Mouse (Mus musculus): ENCODE results near the gene Syt16. TPM values are rescaled to one million over a fixed set of nuclear protein-coding genes. Genes with fewer than 3 reads are reported as not detected.

Gene Syt16
- polyA plus RNA-seq, 1 experiment from 2014 or later: 1.1 TPM

DNA sequence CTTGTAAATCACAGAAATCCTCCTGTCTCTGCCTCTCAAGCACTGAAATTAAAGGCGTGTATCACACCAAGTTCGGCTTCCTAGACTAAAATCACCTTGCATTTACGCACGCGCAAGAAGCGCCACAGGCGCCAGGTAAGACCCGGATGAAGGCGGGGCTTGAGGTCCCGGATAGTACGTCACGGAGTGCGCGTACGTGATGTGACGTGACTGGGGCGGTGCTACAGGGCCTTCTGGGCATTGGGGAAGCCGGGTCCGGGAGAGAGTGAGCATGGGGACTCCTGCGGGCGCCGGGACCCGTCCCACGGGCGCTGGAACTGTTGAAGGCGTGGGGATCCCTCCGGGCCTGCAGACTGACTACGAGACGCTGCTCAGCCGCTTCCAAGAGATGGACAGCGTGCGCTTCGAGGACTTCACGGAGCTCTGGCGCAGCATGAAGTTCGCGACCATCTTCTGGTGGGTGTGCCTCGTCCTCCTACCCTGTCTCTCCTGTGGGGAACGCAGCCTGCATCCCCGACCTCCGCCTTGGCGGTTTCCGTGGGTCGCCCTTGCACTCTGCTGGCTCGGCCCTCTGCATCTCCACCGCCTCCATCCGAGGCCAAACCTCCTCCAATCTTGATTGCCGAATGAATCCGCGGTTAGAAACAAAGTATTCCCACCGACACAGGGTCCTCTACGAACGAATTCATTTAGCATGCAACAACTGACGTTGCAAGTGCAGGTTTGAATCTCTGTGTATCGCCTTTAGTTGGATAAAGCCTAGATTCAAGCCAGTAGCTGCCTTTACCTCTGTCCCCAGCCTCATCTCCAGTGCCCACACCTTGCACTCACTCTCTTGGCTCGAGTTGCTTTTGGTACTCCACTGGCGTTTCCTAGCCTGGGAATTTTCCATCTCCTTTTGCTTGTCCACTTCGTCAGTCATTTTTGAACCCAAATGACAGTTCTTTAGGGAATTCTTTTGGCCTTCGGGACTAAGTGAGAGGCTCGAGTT is 32.9 kb upstream of the Syt16 start, which contains the start of gene Snapc1:
Snapc1 (plus strand) TSS at position 191 of the 991 bp plus-strand sequence.
- peaks cover 16% of the 10 kb centered on the region for H3K36me3 ChIP-seq (ENCODE audit: insufficient read depth, low read length)
- peak within 1 kb of the TSS; percentile 63 for H3K27ac ChIP-seq (ENCODE audit: low read length)
- H3K27me3 ChIP-seq (ENCODE audit: insufficient read depth, low read length): no peaks in the 10 kb centered on the region
- under 1% methylated on average over 60 of the region's 60 CpGs for WGBS
- peak within 1 kb of the TSS; percentile 86 for H3K9ac ChIP-seq (replicated peaks; ENCODE audit: low read length)
- peak; percentile 100 for ATAC-seq (ENCODE audit: low FRiP score, low TSS enrichment)
- peaks cover 8% of the 10 kb centered on the region for H3K4me1 ChIP-seq (ENCODE audit: insufficient read depth, low read length)
- H3K4me3 ChIP-seq (ENCODE audit: low read length): peak within 1 kb of the TSS; percentile 79
- H3K4me2 ChIP-seq (replicated peaks; ENCODE audit: low read depth, low read length): peak within 1 kb of the TSS; percentile 75
- no peaks in the 10 kb centered on the region for H3K9me3 ChIP-seq (ENCODE audit: low read length)

DNA sequence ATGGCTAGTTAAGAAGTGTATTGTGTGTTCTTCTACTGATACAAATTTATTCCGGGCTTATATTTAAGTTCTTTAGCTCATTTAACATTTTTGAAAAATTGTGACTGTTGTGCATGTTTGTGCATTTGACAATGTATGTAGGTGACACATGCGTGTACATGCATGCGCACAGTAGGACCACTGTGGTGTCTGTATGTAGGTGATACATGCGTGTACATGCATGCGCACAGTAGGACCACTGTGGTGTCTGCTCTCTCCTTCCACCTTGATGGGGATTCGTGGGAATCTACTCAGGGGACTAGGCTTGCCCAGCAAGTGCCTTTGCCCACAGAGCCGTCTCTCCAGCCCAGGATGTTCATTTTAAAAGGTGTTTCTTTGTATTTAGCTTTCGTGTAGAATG is 28.3 kb upstream of the Syt16 start:
- WGBS: 94% methylated on average over 8 of the region's 8 CpGs

DNA sequence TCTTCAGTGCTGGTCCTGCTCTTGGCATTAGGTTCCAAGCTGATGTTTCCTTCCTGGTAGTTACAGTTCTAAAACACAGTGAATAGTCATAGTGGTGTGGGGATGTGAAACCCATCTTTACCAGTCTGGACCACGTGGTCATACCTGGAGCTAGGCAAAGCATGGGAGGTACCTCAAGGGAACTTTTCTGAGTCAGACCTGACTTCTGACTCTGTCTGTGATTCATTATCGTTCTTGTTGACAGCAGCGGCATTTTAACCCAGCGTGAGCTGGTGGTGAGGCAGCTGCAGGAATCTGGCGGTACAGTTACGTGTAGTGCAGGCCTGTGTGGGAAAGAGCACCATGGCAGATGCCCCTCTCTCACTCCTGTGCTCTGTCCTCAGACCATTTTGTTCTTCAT is 22.9 kb upstream of the Syt16 start:
- H3K9me3 ChIP-seq (ENCODE audit: low read length): peaks cover 6% of the 10 kb centered on the region; the same call in 1 of the 2 replicates
- WGBS: 94% methylated on average over 6 of the region's 6 CpGs
- no peak overlapping the region for H3K9ac ChIP-seq (replicated peaks; ENCODE audit: low read length)
- no peak overlapping the region for H3K4me3 ChIP-seq (ENCODE audit: low read length)
- no peak overlapping the region for H3K27ac ChIP-seq (ENCODE audit: low read length)
- no peaks in the 10 kb centered on the region for H3K4me1 ChIP-seq (ENCODE audit: insufficient read depth, low read length)
- no peaks in the 10 kb centered on the region for H3K27me3 ChIP-seq (ENCODE audit: insufficient read depth, low read length)
- peaks cover 64% of the 10 kb centered on the region for H3K36me3 ChIP-seq (ENCODE audit: insufficient read depth, low read length)
- no peak overlapping the region for H3K4me2 ChIP-seq (replicated peaks; ENCODE audit: low read depth, low read length)
- no peak for ATAC-seq (ENCODE audit: low FRiP score, low TSS enrichment)

More for the DNA sequence above, 28.3 kb upstream of the Syt16 start:
- peaks cover 6% of the 10 kb centered on the region; the same call in 1 of the 2 replicates for H3K9me3 ChIP-seq (ENCODE audit: low read length)
- H3K27ac ChIP-seq (ENCODE audit: low read length): no peak overlapping the region
- no peak overlapping the region for H3K4me3 ChIP-seq (ENCODE audit: low read length)
- H3K4me2 ChIP-seq (replicated peaks; ENCODE audit: low read depth, low read length): no peak overlapping the region
- ATAC-seq (ENCODE audit: low FRiP score, low TSS enrichment): no peak
- H3K27me3 ChIP-seq (ENCODE audit: insufficient read depth, low read length): no peaks in the 10 kb centered on the region
- peaks cover 8% of the 10 kb centered on the region for H3K4me1 ChIP-seq (ENCODE audit: insufficient read depth, low read length)
- peaks cover 48% of the 10 kb centered on the region for H3K36me3 ChIP-seq (ENCODE audit: insufficient read depth, low read length)
- no peak overlapping the region for H3K9ac ChIP-seq (replicated peaks; ENCODE audit: low read length)

DNA sequence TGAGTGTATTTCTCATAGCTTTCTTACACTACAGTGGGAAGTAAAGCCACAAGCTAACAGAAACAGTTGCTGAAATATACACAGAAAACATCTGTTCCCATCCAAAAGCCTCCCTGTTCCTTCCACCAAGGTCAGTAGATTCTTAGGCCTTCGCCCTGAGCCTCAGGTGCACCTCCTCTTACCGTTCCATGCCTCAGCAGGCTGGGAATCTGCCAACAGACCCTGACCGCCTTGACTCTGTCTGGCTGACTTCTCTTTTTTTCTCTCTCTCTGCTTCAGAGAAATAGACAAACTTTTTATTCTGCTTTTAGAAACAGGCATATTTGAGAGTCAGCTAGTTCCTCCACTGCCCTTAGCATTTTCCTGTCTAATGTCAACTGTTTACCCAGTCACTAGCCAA is 19.3 kb upstream of the Syt16 start:
- no peak for ATAC-seq (ENCODE audit: low FRiP score, low TSS enrichment)
- 82% methylated on average over 3 of the region's 3 CpGs for WGBS
- Histone ChIP-seq H3K9ac (replicated peaks; ENCODE audit: low read length) (no peak overlapping the region), H3K36me3 (ENCODE audit: insufficient read depth, low read length) (peaks cover 43% of the 10 kb centered on the region), H3K4me3 (ENCODE audit: low read length) (no peak overlapping the region), H3K4me2 (replicated peaks; ENCODE audit: low read depth, low read length) (no peak overlapping the region), H3K27me3 (ENCODE audit: insufficient read depth, low read length) (no peaks in the 10 kb centered on the region), H3K9me3 (ENCODE audit: low read length) (no peaks in the 10 kb centered on the region), H3K4me1 (ENCODE audit: insufficient read depth, low read length) (no peaks in the 10 kb centered on the region), H3K27ac (ENCODE audit: low read length) (no peak overlapping the region)

DNA sequence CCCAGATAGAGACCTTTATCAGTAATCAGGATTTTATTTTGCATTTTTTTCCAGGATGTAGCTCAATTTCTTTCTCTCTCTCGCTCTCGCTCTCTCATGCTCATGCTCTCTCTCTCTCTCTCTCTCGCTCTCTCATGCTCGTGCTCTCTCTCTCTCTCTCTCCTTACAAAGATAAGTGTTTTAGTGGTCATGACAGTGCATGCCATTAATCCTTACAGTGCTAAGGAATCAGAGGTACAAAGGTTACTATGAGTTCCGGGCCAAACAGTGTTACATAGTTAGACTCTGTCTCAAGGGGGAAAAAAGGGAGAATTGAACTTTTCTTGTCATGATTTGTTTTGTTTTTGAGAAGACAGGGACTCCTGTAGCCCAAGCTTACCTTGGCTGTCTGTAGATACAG is 17.8 kb upstream of the Syt16 start:
- ATAC-seq (ENCODE audit: low FRiP score, low TSS enrichment): no peak
- Histone ChIP-seq H3K36me3 (ENCODE audit: insufficient read depth, low read length) (peaks cover 51% of the 10 kb centered on the region), H3K27me3 (ENCODE audit: insufficient read depth, low read length) (no peaks in the 10 kb centered on the region), H3K4me1 (ENCODE audit: insufficient read depth, low read length) (no peaks in the 10 kb centered on the region), H3K9me3 (ENCODE audit: low read length) (no peaks in the 10 kb centered on the region), H3K9ac (replicated peaks; ENCODE audit: low read length) (no peak overlapping the region), H3K4me2 (replicated peaks; ENCODE audit: low read depth, low read length) (no peak overlapping the region), H3K27ac (ENCODE audit: low read length) (no peak overlapping the region), H3K4me3 (ENCODE audit: low read length) (no peak overlapping the region)
- WGBS: 87% methylated on average over 5 of the region's 5 CpGs

DNA sequence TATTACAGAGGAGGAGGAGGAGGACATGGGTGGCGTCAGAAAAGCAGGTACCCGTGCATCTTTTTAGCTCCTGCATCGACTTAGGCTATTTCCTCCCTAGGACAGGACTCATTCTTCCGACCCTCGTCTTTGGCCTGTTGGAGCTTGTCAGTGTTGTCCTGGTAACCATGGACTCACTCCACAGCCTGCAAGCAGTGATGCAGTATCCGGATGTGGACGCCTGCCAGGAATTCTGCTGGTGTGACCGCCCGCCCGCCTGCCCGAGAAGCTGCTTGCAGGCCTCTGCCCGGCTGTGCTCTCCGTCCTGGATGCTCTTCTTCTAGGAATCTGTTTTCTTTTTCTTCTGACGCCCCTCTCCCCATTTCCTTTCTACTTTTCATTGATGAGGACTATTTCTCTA is 14.9 kb upstream of the Syt16 start:
- H3K4me2 ChIP-seq (replicated peaks; ENCODE audit: low read depth, low read length): no peak overlapping the region
- ATAC-seq (ENCODE audit: low FRiP score, low TSS enrichment): peak; percentile 63
- H3K27me3 ChIP-seq (ENCODE audit: insufficient read depth, low read length): no peaks in the 10 kb centered on the region
- H3K4me3 ChIP-seq (ENCODE audit: low read length): no peak overlapping the region
- H3K9me3 ChIP-seq (ENCODE audit: low read length): no peaks in the 10 kb centered on the region
- H3K4me1 ChIP-seq (ENCODE audit: insufficient read depth, low read length): no peaks in the 10 kb centered on the region
- H3K27ac ChIP-seq (ENCODE audit: low read length): no peak overlapping the region
- H3K36me3 ChIP-seq (ENCODE audit: insufficient read depth, low read length): peaks cover 39% of the 10 kb centered on the region
- H3K9ac ChIP-seq (replicated peaks; ENCODE audit: low read length): no peak overlapping the region
- whole genome bisulfite sequencing: 57% methylated on average over 14 of the region's 14 CpGs

DNA sequence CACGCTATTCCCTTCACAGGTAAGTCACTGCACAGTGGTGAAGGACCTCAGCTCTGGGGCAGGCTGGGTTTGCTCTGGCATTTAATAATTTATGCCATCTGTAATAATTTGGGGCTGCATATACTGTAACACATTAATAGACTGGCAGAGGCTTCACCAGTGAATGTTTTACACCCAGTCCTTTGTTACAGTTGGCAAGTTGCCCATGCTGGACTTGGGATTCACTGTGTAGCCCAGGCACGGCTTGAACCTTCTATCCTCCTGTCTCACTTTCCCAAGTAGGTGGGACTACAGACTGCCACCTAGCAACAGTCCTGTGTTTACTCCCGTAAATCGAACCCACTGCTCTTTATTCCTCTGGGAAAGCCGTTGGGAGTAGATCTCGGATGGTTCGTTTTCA is 11.2 kb upstream of the Syt16 start:
- 76% methylated on average over 7 of the region's 7 CpGs for WGBS
- no peaks in the 10 kb centered on the region for H3K27me3 ChIP-seq (ENCODE audit: insufficient read depth, low read length)
- no peaks in the 10 kb centered on the region for H3K4me1 ChIP-seq (ENCODE audit: insufficient read depth, low read length)

DNA sequence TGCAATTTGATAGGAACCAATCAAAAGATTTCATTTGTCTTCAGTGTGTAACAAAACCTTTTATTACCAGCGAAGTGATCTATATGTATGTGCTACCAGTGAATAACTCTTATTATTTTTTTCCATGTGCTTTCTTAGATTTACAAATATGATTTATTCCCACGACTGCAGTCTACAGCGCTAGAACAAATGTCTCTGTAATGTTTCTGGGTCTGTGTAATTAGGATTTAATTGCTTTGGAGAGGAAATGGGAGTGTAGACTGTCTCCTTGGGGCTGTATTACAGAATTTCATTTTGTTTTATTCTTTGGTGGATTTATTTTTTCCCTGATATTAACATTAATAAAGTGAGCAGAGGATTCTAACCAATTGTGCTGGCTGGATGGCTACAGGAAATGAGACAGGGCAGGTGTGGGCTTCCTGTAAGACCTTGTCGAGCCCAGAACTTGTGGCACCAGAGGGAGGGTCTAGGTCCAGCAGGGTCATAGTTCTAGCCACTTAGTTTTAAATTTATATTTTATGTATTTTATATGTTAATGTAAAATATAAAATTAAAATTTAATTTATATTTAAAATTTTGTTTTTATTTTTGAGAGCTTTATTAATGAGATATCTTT is 9.0 kb upstream of the Syt16 start:
- H3K4me1 ChIP-seq (ENCODE audit: insufficient read depth, low read length): no peaks in the 10 kb centered on the region
- H3K27ac ChIP-seq (ENCODE audit: low read length): no peak overlapping the region
- no peaks in the 10 kb centered on the region for H3K27me3 ChIP-seq (ENCODE audit: insufficient read depth, low read length)
- H3K9ac ChIP-seq (replicated peaks; ENCODE audit: low read length): no peak overlapping the region
- H3K4me2 ChIP-seq (replicated peaks; ENCODE audit: low read depth, low read length): no peak overlapping the region
- H3K4me3 ChIP-seq (ENCODE audit: low read length): no peak overlapping the region
- ATAC-seq (ENCODE audit: low FRiP score, low TSS enrichment): no peak
- peaks cover 12% of the 10 kb centered on the region for H3K36me3 ChIP-seq (ENCODE audit: insufficient read depth, low read length)
- H3K9me3 ChIP-seq (ENCODE audit: low read length): no peaks in the 10 kb centered on the region
- 80% methylated on average over 4 of the region's 4 CpGs for WGBS

More for the DNA sequence above, 11.2 kb upstream of the Syt16 start:
- Histone ChIP-seq H3K27ac (ENCODE audit: low read length) (no peak overlapping the region), H3K4me3 (ENCODE audit: low read length) (no peak overlapping the region), H3K36me3 (ENCODE audit: insufficient read depth, low read length) (peaks cover 19% of the 10 kb centered on the region), H3K9me3 (ENCODE audit: low read length) (no peaks in the 10 kb centered on the region), H3K9ac (replicated peaks; ENCODE audit: low read length) (no peak overlapping the region), H3K4me2 (replicated peaks; ENCODE audit: low read depth, low read length) (no peak overlapping the region)
- peak; percentile 54; the same call in 1 of the 2 replicates for ATAC-seq (ENCODE audit: low FRiP score, low TSS enrichment)

DNA sequence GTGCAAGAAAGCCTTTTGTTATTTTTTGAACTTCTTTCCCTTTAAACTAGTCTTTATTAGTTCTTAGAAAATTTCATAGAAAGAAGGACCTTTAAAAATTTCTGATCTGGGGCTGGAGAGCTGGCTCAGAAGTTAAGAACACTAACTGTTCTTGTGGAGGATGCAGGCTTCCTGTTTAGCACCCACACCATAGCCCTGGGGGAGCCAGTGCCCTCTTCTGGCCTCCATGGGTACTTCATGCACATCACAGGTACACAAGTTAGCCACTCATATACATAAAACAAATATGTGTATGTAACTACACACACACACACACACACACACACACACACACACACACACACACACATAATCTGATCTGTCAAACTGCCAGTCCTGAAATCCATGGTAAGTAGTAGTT is 7.9 kb upstream of the Syt16 start:
- no peaks in the 10 kb centered on the region for H3K9me3 ChIP-seq (ENCODE audit: low read length)
- H3K9ac ChIP-seq (replicated peaks; ENCODE audit: low read length): no peak overlapping the region
- peaks cover 5% of the 10 kb centered on the region for H3K36me3 ChIP-seq (ENCODE audit: insufficient read depth, low read length)
- no peak overlapping the region for H3K4me2 ChIP-seq (replicated peaks; ENCODE audit: low read depth, low read length)
- H3K4me3 ChIP-seq (ENCODE audit: low read length): no peak overlapping the region
- H3K4me1 ChIP-seq (ENCODE audit: insufficient read depth, low read length): no peaks in the 10 kb centered on the region
- ATAC-seq (ENCODE audit: low FRiP score, low TSS enrichment): no peak
- no peaks in the 10 kb centered on the region for H3K27me3 ChIP-seq (ENCODE audit: insufficient read depth, low read length)
- no peak overlapping the region for H3K27ac ChIP-seq (ENCODE audit: low read length)

DNA sequence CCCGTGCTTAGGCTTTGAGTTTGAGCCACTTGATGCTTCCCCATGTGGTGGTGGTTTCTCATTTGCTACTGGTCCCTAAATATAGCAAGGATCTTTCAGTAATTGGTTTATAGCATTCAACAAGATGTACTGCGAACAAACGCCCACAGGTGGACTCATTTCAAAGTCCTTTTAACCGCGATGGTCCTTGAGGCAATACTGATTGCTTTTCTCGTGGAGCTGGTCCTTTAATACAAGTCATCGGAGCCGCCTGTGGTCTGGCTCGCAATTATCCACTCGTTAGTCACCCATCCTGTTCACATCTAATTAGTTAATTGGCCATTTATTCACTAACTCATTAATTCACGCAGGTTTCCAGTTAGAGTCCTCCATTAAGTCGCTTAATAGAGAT is 560 bp upstream of the Syt16 start:
- no peaks in the 10 kb centered on the region for H3K36me3 ChIP-seq (ENCODE audit: insufficient read depth, low read length)
- H3K4me3 ChIP-seq (ENCODE audit: low read length): no peak overlapping the region
- no peaks in the 10 kb centered on the region for H3K4me1 ChIP-seq (ENCODE audit: insufficient read depth, low read length)
- peak overlapping the region; percentile 92 for H3K4me2 ChIP-seq (replicated peaks; ENCODE audit: low read depth, low read length)
- H3K27ac ChIP-seq (ENCODE audit: low read length): no peak overlapping the region
- H3K27me3 ChIP-seq (ENCODE audit: insufficient read depth, low read length): peaks cover 32% of the 10 kb centered on the region
- ATAC-seq (ENCODE audit: low FRiP score, low TSS enrichment): no peak
- H3K9me3 ChIP-seq (ENCODE audit: low read length): no peaks in the 10 kb centered on the region
- H3K9ac ChIP-seq (replicated peaks; ENCODE audit: low read length): no peak overlapping the region
- WGBS: 40% methylated on average over 12 of the region's 12 CpGs

Measured in kidney, embryonic 16.5 days (tissue).